Mouse (Mus musculus): ENCODE results near the gene Vmn2r109. TPM values are rescaled to one million over a fixed set of nuclear protein-coding genes. Genes with fewer than 3 reads are reported as not detected.
"Not testable (repeated sequence)": the region's sequence is repeated elsewhere in the genome, so short reads cannot be mapped to it uniquely, and the experiment has no call there.

The Vmn2r109 gene
- polyA plus RNA-seq (2012; ENCODE audit: insufficient read depth, insufficient read length, missing spikeins): not detected in 2 replicates

GRCm38 (mm10) chr17:20564656-20565055 lies at the start of gene Vmn2r109:
TSS of gene Vmn2r109 (minus strand) at chr17:20564756.
- Histone ChIP-seq H3K4me1 (ENCODE audit: control insufficient read depth, insufficient read depth, insufficient read length, low read length) (no peaks in the 10 kb centered on the region), H3K27ac (replicated peaks; ENCODE audit: low read depth, low read length) (no peak within 1 kb of the TSS), H3K4me3 (ENCODE audit: insufficient read depth, low read depth, low read length) (no peak within 1 kb of the TSS)

DNA sequence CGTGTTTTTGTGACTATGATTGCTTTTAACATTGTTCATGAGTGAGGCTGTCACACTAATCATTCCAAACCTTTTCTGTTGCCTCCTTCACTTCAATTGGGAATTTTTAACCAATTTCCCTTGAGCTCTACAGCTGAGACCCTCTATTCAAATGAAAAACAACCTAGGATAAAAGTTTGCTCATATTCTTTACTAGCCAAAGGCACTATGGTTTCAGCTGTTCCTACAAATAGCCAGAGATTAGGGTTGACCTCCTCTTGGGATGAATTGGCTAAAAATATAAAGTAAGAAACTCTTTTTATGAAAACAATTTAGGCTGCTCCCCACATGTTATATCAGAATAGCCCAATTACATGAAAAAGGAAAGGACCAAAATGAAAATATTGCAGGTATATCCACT lies 31.8 kb upstream of the Vmn2r109 start, which contains the start of gene Vmn2r110:
TSS of gene Vmn2r110 (minus strand) at position 101 of the 400 bp plus-strand sequence.
- Histone ChIP-seq H3K27ac (replicated peaks; ENCODE audit: low read depth, low read length) (no peak within 1 kb of the TSS), H3K4me1 (ENCODE audit: control insufficient read depth, insufficient read depth, insufficient read length, low read length) (no peaks in the 10 kb centered on the region), H3K4me3 (ENCODE audit: insufficient read depth, low read depth, low read length) (no peak within 1 kb of the TSS)

GRCm38 (mm10) chr17:20508247-20508646 lies 56.3 kb downstream of the Vmn2r109 start:
- H3K4me1 ChIP-seq (ENCODE audit: control insufficient read depth, insufficient read depth, insufficient read length, low read length); H3K27ac ChIP-seq (replicated peaks; ENCODE audit: low read depth, low read length); H3K4me3 ChIP-seq (ENCODE audit: insufficient read depth, low read depth, low read length): not testable (repeated sequence)

GRCm38 (mm10) chr17:20497858-20498257 lies 66.7 kb downstream of the Vmn2r109 start, which contains the start of gene Vmn1r225:
TSS of gene Vmn1r225 (plus strand) at chr17:20498158.
- Histone ChIP-seq H3K4me3 (ENCODE audit: insufficient read depth, low read depth, low read length) (no peak within 1 kb of the TSS), H3K4me1 (ENCODE audit: control insufficient read depth, insufficient read depth, insufficient read length, low read length) (no peaks in the 10 kb centered on the region), H3K27ac (replicated peaks; ENCODE audit: low read depth, low read length) (no peak within 1 kb of the TSS)

Other genes starting within 250 kb of the Vmn2r109 start
- gene Vmn2r107, start 219.5 kb downstream of the Vmn2r109 start, polyA plus RNA-seq (2012; ENCODE audit: insufficient read depth, insufficient read length, missing spikeins): not detected in 2 replicates
- not detected in 2 replicates for gene Vmn1r224, start 150.6 kb downstream of the Vmn2r109 start, polyA plus RNA-seq (2012; ENCODE audit: insufficient read depth, insufficient read length, missing spikeins)
- not detected in 2 replicates for gene Vmn2r108, start 83.4 kb downstream of the Vmn2r109 start, polyA plus RNA-seq (2012; ENCODE audit: insufficient read depth, insufficient read length, missing spikeins)
- gene Vmn1r225, start 66.6 kb downstream of the Vmn2r109 start, polyA plus RNA-seq (2012; ENCODE audit: insufficient read depth, insufficient read length, missing spikeins): not detected in 2 replicates
- gene Vmn2r110, start 31.7 kb upstream of the Vmn2r109 start, polyA plus RNA-seq (2012; ENCODE audit: insufficient read depth, insufficient read length, missing spikeins): not detected in 2 replicates
- not detected in 2 replicates for gene Fpr-rs3, start 60.1 kb upstream of the Vmn2r109 start, polyA plus RNA-seq (2012; ENCODE audit: insufficient read depth, insufficient read length, missing spikeins)
- gene Vmn1r226, start 118.1 kb upstream of the Vmn2r109 start, polyA plus RNA-seq (2012; ENCODE audit: insufficient read depth, insufficient read length, missing spikeins): not detected in 2 replicates
- gene Vmn1r227, start 165.1 kb upstream of the Vmn2r109 start, polyA plus RNA-seq (2012; ENCODE audit: insufficient read depth, insufficient read length, missing spikeins): not detected in 2 replicates
- gene Vmn1r228, start 221.4 kb upstream of the Vmn2r109 start, polyA plus RNA-seq (2012; ENCODE audit: insufficient read depth, insufficient read length, missing spikeins): not detected in 2 replicates
- not detected in 2 replicates for gene Vmn1r229, start 246.8 kb upstream of the Vmn2r109 start, polyA plus RNA-seq (2012; ENCODE audit: insufficient read depth, insufficient read length, missing spikeins)